Mouse (Mus musculus) heart, postnatal 0 days (tissue): ENCODE results near the gene Med27.

ENCODE experiments used
- CTCF ChIP-seq: IDR thresholded peaks from 2 replicates; pipeline ENCODE4 v1.5.1; 2016; ENCODE audit warnings: antibody characterized with exemption, control low read depth, low read depth
- EP300 ChIP-seq: IDR thresholded peaks from 2 replicates; pipeline ENCODE4 v1.6.1; 2016; ENCODE audit warnings: antibody characterized with exemption, low read depth

DNA sequence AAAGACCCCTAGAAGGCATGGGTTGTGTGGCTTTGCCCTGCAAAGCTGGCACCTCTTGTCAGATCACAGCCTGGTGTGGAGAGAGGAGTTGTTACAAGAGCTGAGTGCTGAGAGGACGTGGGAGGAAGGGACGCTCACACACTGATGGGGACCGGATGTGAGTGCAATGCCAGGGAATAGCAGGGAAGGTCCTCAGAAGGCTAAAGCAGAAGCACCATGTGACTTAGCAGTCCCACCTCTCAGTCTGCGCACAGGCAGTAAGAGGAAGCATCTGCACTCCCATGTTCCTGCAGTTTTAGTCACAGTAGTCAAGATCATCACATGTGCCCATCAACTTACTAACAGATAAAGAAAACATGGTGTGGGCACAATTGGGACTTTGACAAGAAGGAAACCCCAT is 119.8 kb downstream of the Med27 start:
- no peak for TF ChIP-seq CTCF
- TF ChIP-seq EP300 = no peak
